Mouse (Mus musculus) cortical plate, adult 2 months (tissue): ENCODE results near the gene Myo1a. TPM values are rescaled to one million over a fixed set of nuclear protein-coding genes. Genes with fewer than 3 reads are reported as not detected.
"Not testable (repeated sequence)": the region's sequence is repeated elsewhere in the genome, so short reads cannot be mapped to it uniquely, and the experiment has no call there.

Experiments used
- H3K27ac ChIP-seq: fragments of 200-500 bp; 2 replicates; pipeline ENCODE4 v1.5.1; 2012; ENCODE audit warnings: low read length, control low read depth, inconsistent platforms; ENCODE audit not compliant: insufficient read depth
- H3K4me1 ChIP-seq: fragments of 200-500 bp; 2 replicates; pipeline ENCODE4 v1.6.1; 2011; ENCODE audit warnings: low read length; ENCODE audit not compliant: control insufficient read depth, insufficient read depth
- H3K4me3 ChIP-seq: fragments of 200-500 bp; 2 replicates; pipeline ENCODE4 v1.5.1; 2011; ENCODE audit warnings: mild to moderate bottlenecking, low read length, control low read depth; ENCODE audit not compliant: insufficient read depth
- CTCF ChIP-seq: fragments of 200-500 bp; IDR thresholded peaks from 2 replicates; pipeline ENCODE4 v1.5.1; 2011; ENCODE audit warnings: mild to moderate bottlenecking, control low read depth, low read length; ENCODE audit not compliant: insufficient read depth; ENCODE audit errors: extremely low read depth
- POLR2A ChIP-seq: fragments of 200-500 bp; IDR thresholded peaks from 2 replicates; pipeline ENCODE4 v1.6.1; 2011; ENCODE audit warnings: mild to moderate bottlenecking, low read length, control low read depth; ENCODE audit not compliant: insufficient read depth; ENCODE audit errors: extremely low read depth
- polyA plus RNA-seq: library from polyadenylated mRNA; depleted of rRNA; stranded (reverse); fragments of >200 nt; gene quantifications from 2 replicates; pipeline ENCODE4 v1.2.3, GENCODE M21; 2012; rRNA removed

Gene Myo1a
- polyA plus RNA-seq, 1 experiment: 1.7 TPM

DNA sequence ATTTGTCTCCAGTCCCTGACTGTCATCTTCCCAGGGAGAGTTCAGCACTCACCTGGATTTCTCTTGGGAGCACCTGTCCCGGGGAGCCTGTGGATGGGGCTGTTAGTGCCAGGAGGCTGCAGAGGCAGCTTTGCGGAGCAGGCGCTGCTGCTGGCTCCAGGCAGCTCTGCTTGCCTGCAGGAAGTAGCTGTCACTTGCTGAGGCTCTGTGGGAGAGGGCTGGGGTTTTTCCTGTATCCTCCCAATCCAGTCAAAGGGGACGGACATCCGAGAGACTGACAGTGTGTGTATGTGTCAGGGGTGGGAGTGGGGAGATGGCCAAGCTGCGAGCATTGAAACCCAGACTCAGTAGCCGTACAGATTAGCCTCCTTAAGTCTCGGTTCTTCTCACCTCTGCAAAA lies 46.6 kb downstream of the Myo1a start, which contains the start of gene Gpr182:
Gene Gpr182 (minus strand): TSS at position 185 of the 400 bp plus-strand sequence.
- no peak for TF ChIP-seq CTCF
- TF ChIP-seq POLR2A: no peak
- no peak within 1 kb of the TSS for H3K27ac ChIP-seq
- H3K4me3 ChIP-seq: peak within 1 kb of the TSS; percentile 16; the same call in 1 of the 2 replicates
- H3K4me1 ChIP-seq: peaks cover 2% of the 10 kb centered on the region; the same call in 1 of the 2 replicates

DNA sequence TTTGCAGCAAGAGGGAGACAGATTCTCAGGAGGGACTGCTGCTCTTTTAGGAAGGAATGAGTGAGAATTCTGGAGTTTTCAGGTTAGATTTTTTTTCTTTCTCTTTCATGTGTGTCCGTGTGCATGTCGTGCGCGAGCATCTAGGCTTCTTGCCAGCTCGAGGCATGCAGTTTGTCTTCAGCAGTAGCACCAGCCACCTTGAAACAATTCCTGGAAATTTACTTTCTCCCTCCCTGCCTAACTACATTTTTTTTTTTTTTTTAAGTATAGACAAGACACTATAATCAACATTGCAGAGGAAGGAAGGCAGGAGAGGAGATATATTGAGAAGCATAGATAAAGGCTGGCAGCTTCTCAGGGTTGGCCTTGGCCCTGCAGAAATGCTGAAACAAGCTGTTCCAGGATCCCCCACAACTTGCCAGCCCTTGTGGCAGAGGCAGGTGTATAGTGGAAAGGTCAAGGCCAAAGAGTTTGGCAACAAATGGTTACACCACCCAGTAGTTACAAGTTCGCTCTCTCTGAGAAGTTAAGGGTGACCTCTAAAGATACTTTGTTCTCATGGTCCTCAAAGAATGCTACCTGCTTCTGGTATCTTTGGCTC lies 49.7 kb downstream of the Myo1a start:
- Histone ChIP-seq H3K27ac (no peak overlapping the region), H3K4me3 (no peak overlapping the region), H3K4me1 (peaks cover 2% of the 10 kb centered on the region; the same call in 1 of the 2 replicates)
- TF ChIP-seq CTCF: no peak
- TF ChIP-seq POLR2A: no peak

DNA sequence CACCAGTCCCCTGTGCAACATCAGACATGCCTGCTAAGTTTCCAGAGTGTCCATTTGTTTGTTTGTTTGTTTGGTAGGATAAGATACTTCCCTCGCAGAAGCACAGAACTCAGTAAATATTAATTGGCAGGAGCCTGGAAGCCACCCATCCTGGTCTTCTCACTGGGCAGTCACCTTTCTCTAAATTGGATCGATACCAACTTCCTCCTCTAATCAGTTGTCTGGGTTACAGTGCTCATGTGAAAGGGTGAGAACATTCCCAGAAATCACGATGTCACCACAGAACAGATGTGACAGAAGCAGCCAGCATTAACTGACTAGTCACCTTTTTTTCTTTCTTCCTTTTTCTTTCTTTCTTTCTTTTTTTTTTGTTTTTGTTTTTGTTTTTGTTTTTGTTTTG lies 50.3 kb downstream of the Myo1a start:
- Histone ChIP-seq H3K4me1 (no peaks in the 10 kb centered on the region), H3K4me3 (no peak overlapping the region), H3K27ac (no peak overlapping the region)
- TF ChIP-seq POLR2A (no peak), CTCF (no peak)

DNA sequence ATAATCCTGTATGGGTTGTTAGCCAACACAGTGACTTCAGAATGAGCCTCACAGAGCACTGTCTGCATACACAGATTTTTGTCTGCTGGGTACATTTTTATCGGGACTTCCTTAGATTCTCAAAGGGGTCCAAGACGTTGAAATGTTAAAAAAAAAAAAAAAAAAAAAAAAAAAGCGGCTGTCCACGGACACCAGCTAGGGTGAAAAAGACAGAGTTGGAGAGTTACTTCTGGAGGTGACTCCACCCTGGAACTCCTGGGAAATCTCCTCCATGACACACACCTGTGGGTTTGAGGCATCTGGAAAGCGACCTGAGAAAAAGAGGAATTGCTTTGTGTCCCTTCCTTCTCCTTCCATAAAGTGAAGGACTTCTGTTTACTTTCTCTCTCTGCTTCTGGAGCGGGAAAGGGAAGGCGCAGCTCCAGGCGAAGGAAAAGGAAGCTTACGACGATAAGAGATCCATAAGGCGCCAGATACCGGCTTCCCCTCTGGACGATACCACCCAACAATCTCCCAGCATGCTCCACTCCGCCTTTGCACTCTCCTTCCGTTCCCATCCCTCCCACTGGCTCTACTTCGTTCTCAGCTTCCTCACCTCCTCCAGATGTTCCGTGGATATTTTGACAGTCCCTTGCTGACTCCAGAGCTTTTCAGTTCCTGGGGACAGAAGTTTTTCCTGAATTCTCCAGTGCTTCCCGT lies 50.9 kb downstream of the Myo1a start:
- Histone ChIP-seq H3K4me1 (no peaks in the 10 kb centered on the region), H3K4me3 (0 out of 2 replicates have a peak overlapping the region, but pooled peaks have one; percentile 17), H3K27ac (no peak overlapping the region)
- no peak for TF ChIP-seq POLR2A
- no peak for TF ChIP-seq CTCF

DNA sequence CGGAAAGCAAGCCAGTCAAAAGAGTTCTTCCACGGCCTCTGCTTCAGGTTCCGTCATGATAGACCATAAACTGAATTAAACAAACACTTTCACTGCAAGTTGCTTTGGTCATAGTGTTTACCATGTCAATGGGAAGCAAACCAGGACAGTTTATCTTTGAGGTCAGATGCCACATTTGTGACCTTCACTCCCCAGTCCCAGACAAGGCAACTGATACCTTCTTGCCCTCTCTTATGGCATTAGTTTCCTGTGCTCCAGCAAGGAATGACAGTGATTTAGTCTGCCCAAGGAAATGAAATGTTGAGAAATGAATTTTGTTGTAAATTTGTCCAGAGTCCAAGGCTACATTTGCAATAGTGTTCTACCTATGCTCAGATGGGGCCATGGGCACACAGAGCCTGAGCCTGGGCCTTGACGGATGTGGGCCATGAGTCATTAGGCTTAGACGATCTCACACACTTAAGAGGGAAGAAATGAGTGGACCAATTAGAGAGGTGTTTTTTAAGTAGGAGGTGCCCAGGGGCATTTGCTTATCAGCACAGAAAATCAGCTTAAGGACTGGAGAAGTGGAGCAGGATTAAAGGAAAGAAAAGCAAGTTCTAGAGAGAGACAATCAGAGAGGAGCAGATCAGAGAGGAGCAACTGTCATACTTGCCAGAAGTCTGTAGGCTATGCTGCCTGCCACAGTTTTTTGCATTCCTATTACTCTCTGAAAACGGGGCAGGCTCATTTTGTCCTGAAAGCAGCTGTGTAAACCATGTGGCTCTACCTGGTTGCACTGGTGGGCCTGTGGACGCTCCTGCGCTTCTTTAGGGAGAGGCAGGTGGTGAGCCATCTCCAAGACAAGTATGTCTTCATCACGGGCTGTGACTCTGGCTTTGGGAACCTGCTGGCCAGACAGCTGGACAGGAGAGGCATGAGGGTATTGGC lies 54.5 kb downstream of the Myo1a start, which contains the start of the genes Rdh1 and Rdh16f1:
Gene Rdh1 (plus strand): TSS at position 541 of the 930 bp plus-strand sequence.
Gene Rdh16f1 (plus strand): TSS at position 607 of the 930 bp plus-strand sequence.
- H3K27ac ChIP-seq: no peak within 1 kb of the TSS
- no peak for TF ChIP-seq POLR2A
- no peak for TF ChIP-seq CTCF
- no peak within 1 kb of the TSS for H3K4me3 ChIP-seq
- H3K4me1 ChIP-seq: no peaks in the 10 kb centered on the region

DNA sequence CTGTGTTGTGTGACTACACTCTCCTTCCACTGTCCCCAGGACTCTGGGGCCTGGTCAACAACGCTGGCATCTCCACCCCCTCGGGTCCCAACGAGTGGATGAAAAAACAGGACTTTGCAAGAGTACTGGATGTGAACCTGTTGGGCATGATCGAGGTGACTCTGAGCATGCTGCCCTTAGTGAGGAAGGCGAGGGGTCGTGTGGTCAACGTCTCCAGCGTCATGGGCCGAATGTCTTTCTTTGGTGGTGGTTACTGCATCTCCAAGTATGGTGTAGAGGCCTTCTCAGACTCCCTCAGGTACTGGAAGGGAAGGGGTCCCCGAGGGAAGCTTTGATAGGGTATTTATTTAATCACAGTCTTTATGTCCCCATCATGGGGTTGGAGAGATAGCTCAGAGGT lies 58.0 kb downstream of the Myo1a start:
- H3K4me1 ChIP-seq, H3K4me3 ChIP-seq, H3K27ac ChIP-seq: not testable (repeated sequence)

DNA sequence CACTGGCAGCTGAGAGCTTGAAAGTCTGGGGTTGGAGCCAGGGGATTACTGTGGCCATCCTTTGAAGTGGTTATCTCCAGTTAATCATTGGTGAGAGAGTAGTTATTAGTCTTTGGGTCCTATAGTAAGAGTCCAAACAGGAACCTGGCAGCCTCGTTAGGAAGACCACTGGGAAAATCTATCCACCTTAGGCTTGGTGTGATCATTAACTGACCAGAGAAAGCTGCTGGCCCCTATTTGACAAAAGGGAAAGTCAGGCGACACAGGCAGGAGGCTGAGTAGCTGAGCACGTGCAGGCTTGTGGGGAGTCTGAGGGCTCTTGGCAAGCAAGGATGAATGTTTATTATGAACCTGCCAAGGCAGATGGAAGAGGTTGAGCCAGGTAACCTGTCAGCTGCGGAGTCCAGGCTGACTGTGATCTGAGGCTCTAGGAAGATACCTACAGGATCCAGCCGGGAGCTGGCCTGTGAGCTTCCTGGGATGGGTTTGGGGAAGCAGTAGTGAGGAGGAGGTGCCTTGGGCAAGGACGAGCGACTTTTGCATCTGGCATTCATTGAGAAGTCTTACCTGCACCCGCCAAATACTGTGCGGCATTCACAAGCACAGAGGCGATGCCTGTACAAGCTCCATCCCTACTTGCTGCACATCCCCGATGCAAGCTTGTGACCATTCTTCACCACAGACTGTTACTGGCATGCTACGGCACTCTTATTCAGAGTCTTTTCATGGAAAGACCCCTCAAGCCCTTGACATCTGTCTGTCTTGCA lies 59.1 kb downstream of the Myo1a start:
- TF ChIP-seq CTCF (no peak), POLR2A (no peak)
- H3K27ac ChIP-seq: no peak overlapping the region
- no peaks in the 10 kb centered on the region for H3K4me1 ChIP-seq
- H3K4me3 ChIP-seq: no peak overlapping the region

DNA sequence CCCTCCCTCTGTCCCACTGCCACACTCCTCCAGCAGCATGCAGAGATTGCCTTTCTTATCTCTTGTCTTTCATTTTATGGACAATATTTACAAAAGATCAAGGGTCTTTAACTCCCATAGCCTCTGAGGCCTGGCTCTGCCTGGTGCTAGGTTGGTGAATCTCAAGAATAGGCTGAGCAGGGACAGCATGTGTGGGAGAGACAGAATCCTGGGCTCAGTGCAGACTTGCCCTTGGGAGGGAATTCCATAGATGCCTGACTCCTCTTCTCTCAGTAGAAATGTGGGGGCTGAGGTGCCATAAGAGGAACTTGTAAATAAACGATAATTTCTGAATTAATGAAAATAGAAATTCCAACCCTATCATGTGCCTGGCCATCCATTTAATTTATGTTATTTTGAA lies 61.6 kb downstream of the Myo1a start:
- no peak overlapping the region for H3K27ac ChIP-seq
- TF ChIP-seq POLR2A: no peak
- no peak for TF ChIP-seq CTCF
- H3K4me1 ChIP-seq: no peaks in the 10 kb centered on the region

More for the DNA sequence above, 61.6 kb downstream of the Myo1a start:
- H3K4me3 ChIP-seq: no peak overlapping the region

Other genes with a start within 250 kb of the Myo1a start
- 9.5 and 10.6 TPM in 2 replicates for gene Stac3, start 203.5 kb upstream of the Myo1a start, polyA plus RNA-seq
- gene Ndufa4l2, start 190.2 kb upstream of the Myo1a start, polyA plus RNA-seq: 10.0 and 10.6 TPM in 2 replicates
- gene Shmt2, start 182.7 kb upstream of the Myo1a start, polyA plus RNA-seq: 38.6 and 39.7 TPM in 2 replicates
- 3.0 and 3.8 TPM in 2 replicates for gene Nxph4, start 170.6 kb upstream of the Myo1a start, polyA plus RNA-seq
- gene Lrp1, start 84.0 kb upstream of the Myo1a start, polyA plus RNA-seq: 294 and 309 TPM in 2 replicates
- 11.9 and 12.6 TPM in 2 replicates for gene Stat6, start 62.2 kb upstream of the Myo1a start, polyA plus RNA-seq
- 3.8 TPM in 2 replicates for gene Nemp1, start 38.3 kb upstream of the Myo1a start, polyA plus RNA-seq
- 35.3 and 40.3 TPM in 2 replicates for gene Nab2, start 36.6 kb upstream of the Myo1a start, polyA plus RNA-seq
- gene Tac2, start 19.3 kb downstream of the Myo1a start, polyA plus RNA-seq: 25.9 and 31.9 TPM in 2 replicates
- 5.0 and 5.4 TPM in 2 replicates for gene Zbtb39, start 34.4 kb downstream of the Myo1a start, polyA plus RNA-seq
- gene Gpr182, start 46.6 kb downstream of the Myo1a start, polyA plus RNA-seq: 1.3 and 1.4 TPM in 2 replicates
- gene Rdh1, start 54.6 kb downstream of the Myo1a start, polyA plus RNA-seq: 0.15 and 0.25 TPM in 2 replicates
- gene Rdh16f1, start 54.6 kb downstream of the Myo1a start, polyA plus RNA-seq: 1.2 TPM in 1 of 2 replicates, not detected in the other
- 0.13 and 1.4 TPM in 2 replicates for gene Rdh9, start 71.2 kb downstream of the Myo1a start, polyA plus RNA-seq
- gene Rdh16, start 96.0 kb downstream of the Myo1a start, polyA plus RNA-seq: 0.21 and 0.38 TPM in 2 replicates
- gene Rdh19, start 144.8 kb downstream of the Myo1a start, polyA plus RNA-seq: not detected in 2 replicates
- not detected in 2 replicates for gene Rdh16f2, start 161.3 kb downstream of the Myo1a start, polyA plus RNA-seq
- gene Rdh7, start 183.6 kb downstream of the Myo1a start, polyA plus RNA-seq: not detected in 2 replicates
- gene Sdr9c7, start 193.3 kb downstream of the Myo1a start, polyA plus RNA-seq: 0.09 and 0.15 TPM in 2 replicates